Mouse (Mus musculus): ENCODE measurements at regions not wholly inside any gene's neighbourhood (a gene's known extent, or its start where the extent isn't known, plus 50 kb on each side); places are given as distances from the start of the nearest gene placed in this dataset.
A peak's percentile ranks its signal among the peaks of the same experiment; 100 is the strongest.

GRCm38 (mm10) chr15:62164766-62165410 is 1242.1 kb upstream of the A1bg start:
- no peak for DNase-seq (ENCODE audit: low read depth, low spot score)

GRCm38 (mm10) chr15:62163203-62163602 is 1240.4 kb upstream of the A1bg start:
- DNase-seq (ENCODE audit: low read depth, low spot score), result peak; percentile 35

DNA sequence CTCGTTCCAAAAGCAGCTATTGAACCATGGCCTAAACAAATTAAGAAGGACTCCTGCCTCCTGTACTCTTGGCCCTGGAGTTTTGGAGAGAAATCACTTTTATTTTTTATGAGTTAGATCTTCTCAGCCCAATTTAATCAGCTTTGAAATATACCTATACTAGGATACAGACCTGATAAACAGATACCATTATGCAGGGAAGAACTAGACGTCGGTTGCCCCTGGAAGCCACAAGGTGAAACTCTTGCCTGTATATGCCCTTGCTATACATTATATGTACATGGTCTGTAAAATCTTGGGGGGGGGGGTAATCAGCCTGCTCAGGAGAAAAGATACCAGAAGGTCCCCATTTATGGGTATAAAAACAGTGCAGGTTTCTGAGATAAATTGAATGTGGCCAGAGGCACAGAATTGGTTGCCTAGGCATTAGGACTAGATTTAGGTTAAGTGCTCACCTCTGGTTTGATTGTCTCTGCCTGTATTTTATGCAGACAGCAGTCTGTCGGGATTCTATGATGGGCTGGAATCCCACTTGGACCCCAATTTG is 1239.9 kb upstream of the A1bg start:
- DNase-seq (ENCODE audit: low read depth, low spot score), result no peak

- DNase-seq (ENCODE audit: low read depth, low spot score), result peak; percentile 77
These were observed 1239.3 kb upstream of the A1bg start for GRCm38 (mm10) chr15:62161975-62162647.

GRCm38 (mm10) chr15:62161061-62161460 is 1238.2 kb upstream of the A1bg start:
- DNase-seq (ENCODE audit: low read depth, low spot score), result no peak

DNA sequence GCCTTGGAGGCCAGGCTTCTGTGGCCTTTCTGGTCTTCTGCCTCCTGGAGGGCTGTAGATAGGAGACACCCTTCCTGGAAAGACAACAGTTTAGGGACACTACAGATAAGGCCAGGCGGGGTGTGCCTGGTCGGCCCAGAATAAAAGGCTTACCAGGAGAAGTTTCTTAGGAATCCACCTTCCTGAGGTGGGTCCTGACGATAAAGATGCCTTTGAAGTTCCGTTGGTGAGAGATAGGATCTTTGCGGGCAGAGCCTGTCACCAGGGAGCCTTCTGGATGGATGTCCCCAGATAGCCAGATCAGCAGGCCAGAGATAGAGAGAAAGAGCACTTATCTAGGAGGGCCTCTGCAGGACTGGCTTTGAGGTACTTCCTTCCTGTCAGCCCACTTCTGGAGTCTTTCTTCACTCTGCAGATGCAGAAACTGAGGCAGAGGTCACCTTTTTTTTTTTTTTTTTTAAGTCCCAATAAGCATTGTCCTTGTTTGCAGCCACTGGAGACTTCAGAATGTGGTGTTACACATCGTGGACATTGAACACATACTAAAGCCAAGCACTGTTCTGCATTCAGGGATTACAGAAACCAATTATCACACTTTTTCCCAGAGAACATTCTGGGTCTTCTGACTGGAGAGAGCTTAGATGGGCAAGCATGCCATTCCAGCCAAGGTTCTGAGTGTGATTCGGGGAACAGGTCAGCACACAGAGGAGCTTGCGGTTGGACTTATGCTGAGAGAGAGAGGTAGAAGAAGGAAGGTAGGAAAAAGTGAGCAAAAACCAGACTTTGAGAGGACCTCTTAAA is 1236.3 kb upstream of the A1bg start:
- no peak for DNase-seq (ENCODE audit: low read depth, low spot score)

GRCm38 (mm10) chr15:62157200-62158033 is 1234.6 kb upstream of the A1bg start:
- no peak for DNase-seq (ENCODE audit: low read depth, low spot score)

DNA sequence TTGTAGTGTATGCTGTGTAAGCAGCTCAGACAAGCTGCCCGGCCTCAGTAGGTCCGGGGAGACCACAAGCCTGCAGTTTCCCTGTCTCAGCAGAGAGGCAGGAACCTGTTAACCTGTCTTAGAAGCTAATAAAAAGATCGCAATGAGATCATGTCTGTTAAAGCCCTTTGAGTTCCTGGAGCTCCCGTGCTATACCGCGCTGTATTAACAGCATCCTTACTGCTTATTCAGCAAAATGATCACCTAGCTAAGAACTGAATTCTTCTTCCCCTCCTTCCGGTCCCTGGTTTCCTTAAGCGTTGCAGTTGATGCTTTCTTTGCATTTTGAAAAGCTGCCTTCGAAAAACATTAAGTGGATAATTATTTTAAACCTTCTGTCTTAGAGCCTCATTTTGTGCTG is 1230.4 kb upstream of the A1bg start:
- no peak for DNase-seq (ENCODE audit: low read depth, low spot score)

DNA sequence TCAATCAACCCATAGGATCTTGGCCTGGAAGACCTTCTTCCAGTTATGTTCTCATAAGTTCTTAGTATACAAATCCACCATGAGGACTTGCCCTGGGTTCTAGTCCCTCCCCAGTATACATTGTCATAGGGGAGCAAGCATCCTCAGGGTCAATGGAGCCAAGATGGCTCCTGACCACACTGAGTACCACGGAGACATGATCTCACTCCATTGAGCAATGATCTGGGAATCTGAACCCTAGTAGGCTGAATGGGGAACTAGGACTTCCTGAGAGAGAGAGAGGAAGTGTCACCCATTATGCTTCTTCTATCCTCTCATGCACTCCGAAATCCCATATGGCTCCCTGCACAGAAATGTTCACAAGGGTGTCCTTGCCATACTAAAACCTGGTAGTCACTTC is 1229.3 kb upstream of the A1bg start:
- DNase-seq (ENCODE audit: low read depth, low spot score), result no peak

GRCm38 (mm10) chr15:62151690-62152089 is 1228.9 kb upstream of the A1bg start:
- no peak for DNase-seq (ENCODE audit: low read depth, low spot score)

- DNase-seq (ENCODE audit: low read depth, low spot score), result no peak
These were observed 1227.5 kb upstream of the A1bg start for GRCm38 (mm10) chr15:62150296-62150695.

GRCm38 (mm10) chr15:62148680-62149237 is 1225.9 kb upstream of the A1bg start:
- DNase-seq (ENCODE audit: low read depth, low spot score), result peak; percentile 16

DNA sequence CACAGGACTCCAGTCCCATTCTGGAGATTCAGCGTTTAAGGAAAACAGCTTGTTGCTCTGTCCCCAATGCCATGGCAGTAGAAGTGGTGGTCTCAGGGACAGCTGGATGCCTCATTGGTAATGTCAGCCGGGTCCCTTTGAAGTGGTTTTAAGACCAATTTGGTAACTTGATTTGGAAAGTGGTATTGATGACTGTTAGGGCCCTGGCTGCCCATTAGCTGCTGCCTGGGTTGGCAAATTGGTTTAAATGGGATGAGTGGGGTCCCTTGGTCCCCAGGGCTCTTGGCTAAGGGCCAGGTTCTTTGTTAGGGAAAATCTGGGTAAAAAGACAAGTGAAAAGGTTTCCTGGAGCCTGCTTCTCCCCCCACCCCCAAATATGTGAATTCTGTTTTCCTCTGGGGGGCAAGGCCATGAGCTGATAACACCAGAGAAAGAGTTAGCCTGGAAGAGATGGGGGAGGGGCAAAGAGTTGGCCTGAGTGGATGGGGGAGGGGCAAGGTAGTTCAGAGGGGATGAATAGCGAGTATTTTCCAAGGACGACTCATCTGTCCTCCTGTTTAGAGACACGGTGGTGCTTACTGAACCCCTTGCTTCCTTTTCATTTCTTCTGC is 1224.6 kb upstream of the A1bg start:
- DNase-seq (ENCODE audit: low read depth, low spot score), result peak; percentile 54

DNA sequence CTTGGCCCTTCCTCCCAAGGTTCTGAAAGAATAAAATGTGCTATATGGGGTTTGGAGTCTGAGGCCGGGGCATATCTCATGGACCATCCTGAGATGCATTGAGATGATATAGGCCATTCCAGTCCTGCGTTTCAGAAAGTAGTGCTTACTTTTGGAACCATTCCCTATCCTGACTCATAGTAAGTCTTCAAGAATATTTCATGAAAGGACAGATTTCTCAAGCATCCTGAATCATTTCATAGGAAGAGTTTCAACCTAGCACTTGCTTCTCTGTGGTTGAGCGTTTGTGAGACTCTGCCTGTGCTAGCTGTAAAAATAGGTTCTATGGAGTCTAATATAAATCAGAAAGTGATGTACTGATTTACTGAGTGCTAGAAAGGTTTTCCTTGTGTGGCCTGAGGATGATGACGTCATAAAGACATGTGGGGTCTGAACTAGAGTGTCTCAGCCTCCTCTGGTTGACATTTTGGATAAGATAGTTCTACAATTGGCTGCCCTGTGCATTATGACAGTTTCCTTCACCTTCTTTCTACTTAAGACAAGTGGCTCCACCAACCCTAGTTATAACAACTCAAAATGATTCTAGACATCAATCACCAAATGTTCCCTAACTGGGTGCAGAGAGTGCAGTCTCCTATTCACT is 1223.0 kb upstream of the A1bg start:
- no peak for DNase-seq (ENCODE audit: low read depth, low spot score)

DNA sequence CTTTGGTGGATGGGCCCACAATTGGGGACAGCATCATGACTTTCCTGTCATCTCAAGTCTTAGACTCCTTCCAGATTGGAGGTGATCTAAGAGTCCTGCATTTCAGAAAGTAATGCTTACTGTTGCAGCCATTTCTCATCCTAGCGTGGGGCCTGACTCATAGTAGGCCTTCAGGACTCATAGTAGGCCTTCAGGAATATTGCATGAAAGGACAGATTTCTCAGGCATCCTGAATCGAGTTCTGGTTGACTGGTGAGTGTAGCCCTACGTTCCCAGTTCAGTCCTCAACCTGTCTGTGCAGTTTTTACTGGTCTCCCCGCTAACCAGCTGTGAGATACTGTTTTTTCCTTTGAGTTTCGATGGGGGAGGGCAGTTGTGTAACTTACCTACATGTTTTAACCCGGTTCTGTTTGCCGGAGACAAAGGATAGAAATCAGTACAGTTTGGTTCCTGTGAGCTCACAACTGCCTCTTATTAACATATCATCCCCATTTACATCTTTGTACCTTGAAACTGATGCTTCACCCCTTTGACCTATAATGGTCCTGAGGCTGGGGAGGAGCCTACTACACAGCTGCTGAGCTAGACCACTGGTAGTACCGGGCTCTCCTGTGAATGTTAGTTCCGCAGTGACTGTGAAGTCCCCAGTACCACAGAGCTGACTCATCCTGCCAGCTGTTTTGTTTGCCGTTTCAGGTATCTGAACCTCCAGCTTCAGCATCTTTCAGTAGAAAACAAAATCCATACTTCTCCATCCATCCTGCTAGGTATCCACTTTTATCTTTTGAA is 1222.2 kb upstream of the A1bg start:
- DNase-seq (ENCODE audit: low read depth, low spot score), result peak; percentile 11

GRCm38 (mm10) chr15:62139859-62140258 is 1217.0 kb upstream of the A1bg start:
- DNase-seq (ENCODE audit: low read depth, low spot score), result no peak

DNA sequence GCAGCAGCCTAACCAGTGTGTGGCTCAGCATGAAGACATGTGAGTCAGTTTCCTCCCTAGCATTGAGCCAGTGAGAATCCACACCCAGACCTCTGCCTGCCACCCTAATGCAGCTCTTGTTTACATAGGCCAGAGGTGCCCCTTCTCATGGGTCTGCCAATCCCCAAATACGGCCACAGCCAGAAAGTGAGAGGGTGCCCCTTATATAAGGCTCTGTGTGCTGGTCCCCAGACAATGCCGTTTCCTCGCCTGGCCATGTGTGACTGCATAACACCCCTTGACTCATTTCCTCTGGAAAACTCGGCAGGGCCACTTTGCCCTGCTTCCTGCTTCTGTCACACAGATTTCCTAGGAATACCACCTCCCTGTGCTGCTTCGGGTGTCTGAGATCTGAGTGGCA is 1216.4 kb upstream of the A1bg start:
- DNase-seq (ENCODE audit: low read depth, low spot score), result no peak

- DNase-seq (ENCODE audit: low read depth, low spot score), result no peak
These were observed 1215.9 kb upstream of the A1bg start for GRCm38 (mm10) chr15:62138701-62139100.

GRCm38 (mm10) chr15:62136932-62137594 is 1214.3 kb upstream of the A1bg start:
- DNase-seq (ENCODE audit: low read depth, low spot score), result no peak

Data from ZHBTc4 (cell line).